Mouse (Mus musculus) neural tube, embryonic 13.5 days (tissue): Measurements from ENCODE around the gene Psmd4. TPM values are rescaled to one million over a fixed set of nuclear protein-coding genes. Genes with fewer than 3 reads are reported as not detected.

Source experiments
- ATAC-seq: fragments of 200-750 bp; cut with Nextera tagmentation; 2 replicates; pipeline ENCODE4 v1.8.0; 2017; ENCODE audit warnings: low read depth, mild to moderate bottlenecking, moderate TSS enrichment, moderate library complexity
- H3K27ac ChIP-seq: fragments of 300-500 bp; sonication (generic); replicated peaks from 2 replicates; pipeline ENCODE4 v1.5.1; 2015; ENCODE audit warnings: moderate library complexity, mild to moderate bottlenecking, inconsistent platforms
- H3K27me3 ChIP-seq: fragments of 300-500 bp; sonication (generic); 2 replicates; pipeline ENCODE4 v1.6.1; 2015; ENCODE audit warnings: mild to moderate bottlenecking, inconsistent platforms
- H3K36me3 ChIP-seq: fragments of 300-500 bp; sonication (generic); 2 replicates; pipeline ENCODE4 v1.6.1; 2015; ENCODE audit warnings: mild to moderate bottlenecking, inconsistent platforms
- H3K4me1 ChIP-seq: fragments of 300-500 bp; sonication (generic); replicated peaks from 2 replicates; pipeline ENCODE4 v1.6.1; 2015; ENCODE audit warnings: inconsistent platforms
- H3K4me2 ChIP-seq: fragments of 300-500 bp; sonication (generic); 2 replicates; pipeline ENCODE4 v1.6.1; 2015; ENCODE audit warnings: inconsistent platforms, mild to moderate bottlenecking, moderate library complexity
- H3K4me3 ChIP-seq: fragments of 300-500 bp; sonication (generic); 2 replicates; pipeline ENCODE4 v1.5.1; 2015; ENCODE audit warnings: mild to moderate bottlenecking, inconsistent platforms
- H3K9ac ChIP-seq: fragments of 300-500 bp; sonication (generic); 2 replicates; pipeline ENCODE4 v1.6.1; 2015; ENCODE audit warnings: moderate library complexity, mild to moderate bottlenecking, inconsistent platforms
- H3K9me3 ChIP-seq: fragments of 300-500 bp; sonication (generic); 2 replicates; pipeline ENCODE4 v1.6.1; 2016; ENCODE audit warnings: inconsistent platforms
- WGBS: fragments of 180-500 bp; shearing (Covaris S2); methylation state at CpG from one replicate; pipeline ENCODE4 v1.1.7; 2015; 5-methylcytosine and 5-hydroxymethylcytosine counted together
- polyA plus RNA-seq: library from polyadenylated mRNA; unstranded; fragments of >200 nt; fragmentation: Nextera tagmentation; extraction: Ambion mirVana; gene quantifications from 2 replicates; pipeline ENCODE4 v1.2.1, GENCODE M21; 2015

Gene Psmd4
- 274 and 279 TPM in 2 replicates for polyA plus RNA-seq

GRCm38 (mm10) chr3:95042166-95042837 lies at the start of gene Psmd4:
Gene Psmd4 (minus strand): TSS chr3:95042614.
- Histone ChIP-seq H3K4me2 (peak within 1 kb of the TSS; percentile 77), H3K36me3 (peaks cover 18% of the 10 kb centered on the region; the same call in 1 of the 2 replicates), H3K4me3 (peak within 1 kb of the TSS; percentile 66), H3K4me1 (peaks cover 13% of the 10 kb centered on the region), H3K9ac (peak within 1 kb of the TSS; percentile 86), H3K27ac (peak within 1 kb of the TSS; percentile 59; the same call in 1 of the 2 replicates), H3K9me3 (no peaks in the 10 kb centered on the region), H3K27me3 (no peaks in the 10 kb centered on the region)
- WGBS: under 1% methylated on average over 36 of the region's 36 CpGs
- peak; percentile 99 for ATAC-seq

GRCm38 (mm10) chr3:95088071-95088470 lies 45.7 kb upstream of the Psmd4 start:
- Histone ChIP-seq H3K36me3 (0 out of 2 replicates have a peak, but pooled peaks cover 6% of the 10 kb centered on the region), H3K4me1 (no peaks in the 10 kb centered on the region), H3K27ac (no peak overlapping the region), H3K4me2 (no peak overlapping the region), H3K9ac (no peak overlapping the region), H3K27me3 (no peaks in the 10 kb centered on the region), H3K4me3 (no peak overlapping the region), H3K9me3 (no peaks in the 10 kb centered on the region)
- 93% methylated on average over 1 of the region's 1 CpGs for WGBS
- no peak for ATAC-seq

DNA sequence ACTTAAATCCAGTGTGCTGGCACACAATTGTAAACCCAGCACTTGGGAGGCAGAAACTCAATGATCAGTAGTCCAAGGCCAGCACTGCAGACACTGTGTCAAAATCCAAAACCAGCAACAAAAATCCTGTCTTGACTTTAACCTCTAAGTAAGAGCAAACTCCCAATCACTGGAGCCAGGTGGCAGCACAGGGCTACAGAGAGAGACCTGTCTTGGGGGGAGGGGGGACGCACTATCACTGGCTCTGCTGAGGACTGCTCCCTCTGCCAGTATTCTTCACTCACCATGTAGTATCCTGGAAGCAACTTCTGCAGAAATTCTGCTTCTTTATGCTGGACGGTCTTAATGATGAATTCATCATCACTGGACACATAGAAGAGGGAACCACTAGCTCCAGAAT lies 29.2 kb upstream of the Psmd4 start:
- Histone ChIP-seq H3K27ac (no peak overlapping the region), H3K4me2 (no peak overlapping the region), H3K9me3 (no peaks in the 10 kb centered on the region), H3K36me3 (peaks cover 87% of the 10 kb centered on the region), H3K4me3 (no peak overlapping the region), H3K9ac (no peak overlapping the region), H3K4me1 (no peaks in the 10 kb centered on the region), H3K27me3 (no peaks in the 10 kb centered on the region)
- 95% methylated on average over 2 of the region's 2 CpGs for WGBS
- ATAC-seq: no peak

DNA sequence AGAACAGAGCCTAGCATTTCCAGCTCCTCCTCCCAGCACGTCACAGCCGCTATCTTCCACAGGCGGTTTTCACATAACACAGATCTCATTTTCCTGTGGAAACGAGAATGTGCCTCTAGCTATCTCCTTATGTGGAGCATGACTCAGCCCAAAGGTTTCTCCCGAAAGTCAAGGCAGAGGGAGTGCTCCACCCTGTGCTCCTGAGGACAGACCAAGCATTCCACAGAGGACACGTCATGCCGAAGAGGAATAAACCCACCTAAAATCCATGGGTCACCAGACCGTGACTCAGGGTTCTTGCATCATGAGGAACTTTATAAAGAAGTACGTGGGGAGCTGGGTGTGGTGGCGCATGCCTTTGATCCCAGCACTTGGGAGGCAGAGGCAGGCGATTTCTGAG lies 24.2 kb upstream of the Psmd4 start:
- Histone ChIP-seq H3K27ac (no peak overlapping the region), H3K36me3 (peaks cover 96% of the 10 kb centered on the region), H3K4me2 (no peak overlapping the region), H3K9me3 (no peaks in the 10 kb centered on the region), H3K9ac (no peak overlapping the region), H3K27me3 (no peaks in the 10 kb centered on the region), H3K4me3 (no peak overlapping the region), H3K4me1 (no peaks in the 10 kb centered on the region)
- ATAC-seq: no peak
- 92% methylated on average over 11 of the region's 11 CpGs for WGBS

- 92% methylated on average over 6 of the region's 6 CpGs for WGBS
- no peak for ATAC-seq
These were observed 23.7 kb upstream of the Psmd4 start for GRCm38 (mm10) chr3:95066095-95066494.

GRCm38 (mm10) chr3:95065553-95065952 lies 23.1 kb upstream of the Psmd4 start:
- WGBS: 79% methylated on average over 1 of the region's 1 CpGs

More at GRCm38 (mm10) chr3:95066095-95066494, 23.7 kb upstream of the Psmd4 start:
- H3K27ac ChIP-seq: no peak overlapping the region
- H3K4me2 ChIP-seq: no peak overlapping the region
- no peak overlapping the region for H3K9ac ChIP-seq
- no peaks in the 10 kb centered on the region for H3K27me3 ChIP-seq
- H3K4me1 ChIP-seq: no peaks in the 10 kb centered on the region
- no peak overlapping the region for H3K4me3 ChIP-seq
- H3K9me3 ChIP-seq: no peaks in the 10 kb centered on the region
- H3K36me3 ChIP-seq: peaks cover 96% of the 10 kb centered on the region

DNA sequence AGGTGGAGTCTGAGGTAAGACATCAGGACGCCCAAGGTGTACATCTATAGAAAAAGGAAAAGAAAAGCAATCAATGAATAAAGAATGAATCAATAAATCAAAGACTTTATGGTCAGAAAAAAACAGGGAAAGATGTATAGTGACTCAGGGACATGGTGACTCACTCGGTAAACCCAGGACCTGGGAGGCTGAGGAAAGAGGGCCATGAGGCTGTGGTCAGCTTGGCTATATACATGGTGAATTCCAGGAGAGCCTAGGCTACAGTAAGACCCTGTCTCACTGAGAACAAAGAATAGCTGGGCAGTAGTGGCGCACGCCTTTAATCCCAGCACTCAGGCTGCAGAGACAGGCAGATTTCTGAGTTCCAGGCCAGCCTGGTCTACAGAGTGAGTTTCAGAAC lies 21.3 kb upstream of the Psmd4 start:
- Histone ChIP-seq H3K9me3 (no peaks in the 10 kb centered on the region), H3K27me3 (no peaks in the 10 kb centered on the region), H3K9ac (no peak overlapping the region), H3K27ac (no peak overlapping the region), H3K4me2 (no peak overlapping the region), H3K36me3 (peaks cover 98% of the 10 kb centered on the region), H3K4me3 (no peak overlapping the region), H3K4me1 (no peaks in the 10 kb centered on the region)
- ATAC-seq: no peak
- WGBS: 93% methylated on average over 4 of the region's 4 CpGs

More at GRCm38 (mm10) chr3:95065553-95065952, 23.1 kb upstream of the Psmd4 start:
- no peaks in the 10 kb centered on the region for H3K4me1 ChIP-seq
- H3K4me3 ChIP-seq: no peak overlapping the region
- no peaks in the 10 kb centered on the region for H3K9me3 ChIP-seq
- H3K27ac ChIP-seq: no peak overlapping the region
- no peak for ATAC-seq
- H3K36me3 ChIP-seq: peaks cover 96% of the 10 kb centered on the region
- no peak overlapping the region for H3K4me2 ChIP-seq
- H3K27me3 ChIP-seq: no peaks in the 10 kb centered on the region
- no peak overlapping the region for H3K9ac ChIP-seq

DNA sequence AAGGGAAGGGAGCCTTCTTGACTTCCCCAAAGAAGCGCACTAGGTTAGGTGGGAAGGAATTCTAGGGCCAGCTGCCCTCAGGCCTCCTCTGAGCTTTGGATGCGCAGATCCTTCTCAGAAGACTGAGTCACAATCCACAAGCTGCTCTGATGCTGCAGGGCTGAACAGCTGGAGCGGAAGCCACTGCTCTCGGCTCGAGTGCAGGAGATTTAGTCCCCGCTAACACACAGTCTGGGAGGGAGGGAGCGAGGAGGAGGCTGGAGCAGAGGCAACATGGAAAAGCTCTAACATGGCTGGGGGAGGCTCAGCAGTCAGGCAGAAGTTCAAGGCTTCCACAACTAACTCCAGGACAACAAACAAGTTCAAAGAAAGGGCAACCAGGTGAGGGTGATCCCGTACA lies 15.7 kb upstream of the Psmd4 start:
- Histone ChIP-seq H3K9ac (no peak overlapping the region), H3K27ac (no peak overlapping the region), H3K4me2 (no peak overlapping the region), H3K36me3 (peaks cover 58% of the 10 kb centered on the region), H3K9me3 (no peaks in the 10 kb centered on the region), H3K4me1 (peaks cover 7% of the 10 kb centered on the region; the same call in 1 of the 2 replicates), H3K27me3 (no peaks in the 10 kb centered on the region), H3K4me3 (no peak overlapping the region)
- ATAC-seq: no peak
- 85% methylated on average over 8 of the region's 8 CpGs for WGBS

DNA sequence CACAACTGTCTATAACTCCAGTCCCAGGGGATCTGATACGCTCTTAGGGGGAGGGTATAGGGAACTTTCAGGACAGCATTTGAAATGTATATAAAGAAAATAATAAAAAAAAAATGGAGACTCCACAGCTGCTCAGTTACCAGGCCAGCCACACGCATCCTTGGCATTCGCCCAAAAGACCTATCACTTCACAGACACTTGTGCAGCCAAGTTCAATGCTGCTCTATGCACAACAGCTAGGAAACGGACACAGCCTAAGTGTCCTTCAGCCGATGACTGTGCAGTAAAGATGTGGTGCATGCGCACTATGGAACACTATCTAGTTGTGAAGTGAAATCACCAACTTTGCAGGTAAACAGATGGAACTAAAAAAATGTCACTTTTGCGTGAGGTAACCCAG lies 13.9 kb upstream of the Psmd4 start:
- no peak for ATAC-seq
- Histone ChIP-seq H3K9me3 (no peaks in the 10 kb centered on the region), H3K36me3 (peaks cover 40% of the 10 kb centered on the region), H3K4me1 (peaks cover 7% of the 10 kb centered on the region; the same call in 1 of the 2 replicates), H3K4me2 (no peak overlapping the region), H3K27me3 (no peaks in the 10 kb centered on the region), H3K9ac (no peak overlapping the region), H3K4me3 (no peak overlapping the region), H3K27ac (no peak overlapping the region)
- 90% methylated on average over 7 of the region's 7 CpGs for WGBS

- Histone ChIP-seq H3K4me2 (no peak overlapping the region), H3K4me3 (no peak overlapping the region), H3K9me3 (no peaks in the 10 kb centered on the region), H3K27ac (no peak overlapping the region), H3K36me3 (peaks cover 24% of the 10 kb centered on the region), H3K4me1 (peaks cover 7% of the 10 kb centered on the region; the same call in 1 of the 2 replicates), H3K9ac (no peak overlapping the region), H3K27me3 (no peaks in the 10 kb centered on the region)
- 55% methylated on average over 10 of the region's 10 CpGs for WGBS
- ATAC-seq: no peak
These were observed 12.3 kb upstream of the Psmd4 start for GRCm38 (mm10) chr3:95054481-95055260.

- no peaks in the 10 kb centered on the region for H3K27me3 ChIP-seq
- WGBS: 39% methylated on average over 3 of the region's 3 CpGs
- H3K4me1 ChIP-seq: peaks cover 7% of the 10 kb centered on the region; the same call in 1 of the 2 replicates
- no peaks in the 10 kb centered on the region for H3K9me3 ChIP-seq
- H3K4me2 ChIP-seq: no peak overlapping the region
- no peak overlapping the region for H3K4me3 ChIP-seq
- H3K36me3 ChIP-seq: peaks cover 15% of the 10 kb centered on the region
- H3K9ac ChIP-seq: no peak overlapping the region
- ATAC-seq: peak; percentile 60; the same call in 1 of the 2 replicates
- no peak overlapping the region for H3K27ac ChIP-seq
These were observed 11.3 kb upstream of the Psmd4 start for GRCm38 (mm10) chr3:95053701-95054100.

- no peaks in the 10 kb centered on the region for H3K27me3 ChIP-seq
- peaks cover 8% of the 10 kb centered on the region; the same call in 1 of the 2 replicates for H3K36me3 ChIP-seq
These were observed 10.5 kb upstream of the Psmd4 start for GRCm38 (mm10) chr3:95052959-95053358.

More at GRCm38 (mm10) chr3:95052959-95053358, 10.5 kb upstream of the Psmd4 start:
- no peak overlapping the region for H3K4me3 ChIP-seq
- ATAC-seq: 0 out of 2 replicates have a peak, but pooled peaks have one; percentile 53
- H3K9me3 ChIP-seq: no peaks in the 10 kb centered on the region
- no peak overlapping the region for H3K9ac ChIP-seq
- peaks cover 7% of the 10 kb centered on the region; the same call in 1 of the 2 replicates for H3K4me1 ChIP-seq
- H3K4me2 ChIP-seq: no peak overlapping the region
- no peak overlapping the region for H3K27ac ChIP-seq
- 41% methylated on average over 1 of the region's 1 CpGs for WGBS
